Mouse (Mus musculus) heart, postnatal 36 days (tissue): Measurements from ENCODE around the gene Atp6v1c2. TPM values are rescaled to one million over a fixed set of nuclear protein-coding genes. Genes with fewer than 3 reads are reported as not detected.

Source experiments
- DNase-seq, 2 experiments: peaks; one replicate each; pipeline ENCODE4 v3.0.0; 2021 to 2022
- intact Hi-C: fragments of 180-260 bp; cut with DNase I; formaldehyde crosslinking; loops from one replicate; pipeline ENCODE4 v1.15.1; 2025
- microRNA-seq, 2 experiments: library from miRNA; unstranded; fragments of <30 nt; microRNA quantifications; one replicate each; pipeline ENCODE4 v1.2.0; 2021; ENCODE audit warnings: borderline number of aligned reads in 2 of 2
- total RNA-seq, 2 experiments: library from RNA; stranded (reverse); gene quantifications; 2 replicates each; pipeline ENCODE4 v1.2.3; 2021

Atp6v1c2 gene
- total RNA-seq, 2 experiments from 2014 or later: not detected

- intact Hi-C loops: loop anchor here (10.0 kb wide), 2 partner anchors 279 to 671 kb away; partner anchors contain the start of gene Odc1
- peak; percentile 91 for DNase-seq
These were observed 63.0 kb downstream of the Atp6v1c2 start, which contains the start of gene Pdia6 for GRCm38 (mm10) chr12:17265971-17266672. Pdia6 (plus strand) TSS chr12:17266545.

- intact Hi-C loops: loop anchor here (5.0 to 10.0 kb wide), 3 partner anchors 82 to 670 kb away; partner anchors contain the start of genes Nol10 and Odc1
- DNase-seq: no peak
These were observed 64.3 kb downstream of the Atp6v1c2 start for GRCm38 (mm10) chr12:17264826-17265225.

GRCm38 (mm10) chr12:17263881-17264280 is 65.3 kb downstream of the Atp6v1c2 start:
- no peak for DNase-seq
- intact Hi-C loops: loop anchor here (5.0 to 10.0 kb wide), 3 partner anchors 83 to 669 kb away; partner anchors contain the start of genes Nol10 and Odc1

- intact Hi-C loops: loop anchor here (5.0 to 10.0 kb wide), 3 partner anchors 86 to 666 kb away; partner anchors contain the start of genes Nol10 and Odc1
- DNase-seq: no peak
These were observed 68.2 kb downstream of the Atp6v1c2 start for GRCm38 (mm10) chr12:17261005-17261404.

GRCm38 (mm10) chr12:17258431-17258830 is 70.7 kb downstream of the Atp6v1c2 start:
- DNase-seq: no peak
- intact Hi-C loops: loop anchor here (5.0 kb wide), 1 partner anchor 451 kb away; no protein-coding TSS in a partner anchor

- intact Hi-C loops: loop anchor here (1.0 to 5.0 kb wide), 2 partner anchors 225 to 450 kb away; no protein-coding TSS in a partner anchor
- peak; percentile 44 to 48 for DNase-seq
These were observed 72.3 kb downstream of the Atp6v1c2 start for GRCm38 (mm10) chr12:17256905-17257304.

GRCm38 (mm10) chr12:17255602-17256001 is 73.6 kb downstream of the Atp6v1c2 start:
- intact Hi-C loops: loop anchor here (5.0 kb wide), 1 partner anchor 448 kb away; no protein-coding TSS in a partner anchor
- no peak for DNase-seq

- peak; percentile 59 to 61 for DNase-seq
- intact Hi-C loops: no loop called here
These were observed 76.1 kb downstream of the Atp6v1c2 start for GRCm38 (mm10) chr12:17253069-17253468.

- intact Hi-C loops: no loop called here
- DNase-seq: no peak
These were observed 78.2 kb downstream of the Atp6v1c2 start for GRCm38 (mm10) chr12:17250962-17251361.

GRCm38 (mm10) chr12:17242041-17242440 is 87.1 kb downstream of the Atp6v1c2 start:
- no peak for DNase-seq
- intact Hi-C loops: no loop called here

- intact Hi-C loops: no loop called here
- DNase-seq: no peak
These were observed 87.5 kb downstream of the Atp6v1c2 start for GRCm38 (mm10) chr12:17241614-17242013.

GRCm38 (mm10) chr12:17241016-17241415 is 88.1 kb downstream of the Atp6v1c2 start:
- intact Hi-C loops: no loop called here
- DNase-seq: no peak

- no peak for DNase-seq
- intact Hi-C loops: no loop called here
These were observed 89.8 kb downstream of the Atp6v1c2 start for GRCm38 (mm10) chr12:17239428-17239688.

GRCm38 (mm10) chr12:17238588-17239427 is 90.4 kb downstream of the Atp6v1c2 start:
- DNase-seq: no peak
- intact Hi-C loops: no loop called here

- DNase-seq: no peak
- intact Hi-C loops: no loop called here
These were observed 93.4 kb downstream of the Atp6v1c2 start for GRCm38 (mm10) chr12:17235535-17236313.

Small RNA genes within 50 kb of the gene (microRNA-seq; reads per million reads assigned to microRNA genes)
- 3.4 to 5.1 reads per million in 2 experiments for gene Mir3066

Other genes with a start within 250 kb of the Atp6v1c2 start
- gene Kcnf1, start 152.5 kb downstream of the Atp6v1c2 start, total RNA-seq: not detected
- 100 to 1,000 TPM in 1 of 2 experiments, 10 to 100 TPM in 1; 98.3 to 112 TPM for gene Pdia6, start 62.8 kb downstream of the Atp6v1c2 start, total RNA-seq
- 1 to 10 TPM; 6.8 to 7.8 TPM for gene Nol10, start 19.1 kb upstream of the Atp6v1c2 start, total RNA-seq
- 10 to 100 TPM; 54.6 to 75.2 TPM for gene Odc1, start 215.4 kb upstream of the Atp6v1c2 start, total RNA-seq